Mouse (Mus musculus) lung, postnatal 0 days (tissue): ENCODE results near the gene Proser2. TPM values are rescaled to one million over a fixed set of nuclear protein-coding genes. Genes with fewer than 3 reads are reported as not detected.

ENCODE experiments used
- ATAC-seq: fragments of 200-750 bp; cut with Nextera tagmentation; 2 replicates; pipeline ENCODE4 v1.8.0; 2017; ENCODE audit warnings: moderate library complexity
- DNase-seq: peaks from one replicate; pipeline ENCODE4 v3.0.0-alpha.2; 2016; ENCODE audit warnings: low spot score
- H3K27ac ChIP-seq: fragments of 300-500 bp; sonication (generic); 2 replicates; pipeline ENCODE4 v1.5.1; 2014; ENCODE audit warnings: antibody characterized with exemption, mild to moderate bottlenecking, low read length, mixed read lengths
- H3K27me3 ChIP-seq: fragments of 300-500 bp; sonication (generic); replicated peaks from 2 replicates; pipeline ENCODE4 v1.6.1; 2014; ENCODE audit warnings: low read length, mixed read lengths; ENCODE audit not compliant: insufficient read depth
- H3K36me3 ChIP-seq: fragments of 300-500 bp; sonication (generic); 2 replicates; pipeline ENCODE4 v1.6.1; 2014; ENCODE audit warnings: low read length, mixed read lengths; ENCODE audit not compliant: insufficient read depth
- H3K4me1 ChIP-seq: fragments of 300-500 bp; sonication (generic); 2 replicates; pipeline ENCODE4 v1.6.1; 2014; ENCODE audit warnings: antibody characterized with exemption, low read depth, low read length, mixed read lengths; ENCODE audit not compliant: insufficient read depth
- H3K4me2 ChIP-seq: fragments of 300-500 bp; sonication (generic); replicated peaks from 2 replicates; pipeline ENCODE4 v1.6.1; 2014; ENCODE audit warnings: low read depth, mild to moderate bottlenecking, low read length, moderate library complexity, mixed read lengths
- H3K4me3 ChIP-seq: fragments of 300-500 bp; sonication (generic); 2 replicates; pipeline ENCODE4 v1.5.1; 2014; ENCODE audit warnings: low read depth, low read length
- H3K9ac ChIP-seq: fragments of 300-500 bp; sonication (generic); replicated peaks from 2 replicates; pipeline ENCODE4 v1.6.1; 2014; ENCODE audit warnings: low read depth, mild to moderate bottlenecking
- H3K9me3 ChIP-seq: fragments of 300-500 bp; sonication (generic); 2 replicates; pipeline ENCODE4 v1.6.1; 2016; ENCODE audit warnings: low read length, mixed read lengths
- CTCF ChIP-seq: IDR thresholded peaks from 2 replicates; pipeline ENCODE4 v1.5.1; 2016; ENCODE audit warnings: antibody characterized with exemption, mild to moderate bottlenecking
- EP300 ChIP-seq: IDR thresholded peaks from 2 replicates; pipeline ENCODE4 v1.6.1; 2016; ENCODE audit warnings: antibody characterized with exemption, mild to moderate bottlenecking, control low read depth
- WGBS: fragments of 180-500 bp; shearing (Covaris S2); extraction: QIAGEN DNeasy Blood & Tissue Kit; methylation state at CpG from one replicate; pipeline ENCODE4 v1.1.7; 2014; 5-methylcytosine and 5-hydroxymethylcytosine counted together
- polyA plus RNA-seq: library from polyadenylated mRNA; unstranded; fragments of >200 nt; fragmentation: Nextera tagmentation; extraction: Ambion mirVana; gene quantifications from 2 replicates; pipeline ENCODE4 v1.2.1, GENCODE M21; 2015

Proser2 gene
- polyA plus RNA-seq, 1 experiment from 2014 or later, result 14.0 TPM

GRCm38 (mm10) chr2:6085622-6086530, 44.1 kb downstream of the Proser2 start:
- Histone ChIP-seq H3K27me3 (no peaks in the 10 kb centered on the region), H3K4me2 (no peak overlapping the region), H3K4me1 (no peaks in the 10 kb centered on the region), H3K27ac (no peak overlapping the region), H3K9me3 (no peaks in the 10 kb centered on the region), H3K4me3 (no peak overlapping the region), H3K9ac (no peak overlapping the region), H3K36me3 (no peaks in the 10 kb centered on the region)
- 73% methylated on average over 19 of the region's 19 CpGs for WGBS
- ATAC-seq, result peak; percentile 15; the same call in 1 of the 2 replicates
- TF ChIP-seq CTCF (no peak), EP300 (no peak)
- no peak for DNase-seq

GRCm38 (mm10) chr2:6083696-6084095, 46.3 kb downstream of the Proser2 start:
- H3K27me3 ChIP-seq, result no peaks in the 10 kb centered on the region

DNA sequence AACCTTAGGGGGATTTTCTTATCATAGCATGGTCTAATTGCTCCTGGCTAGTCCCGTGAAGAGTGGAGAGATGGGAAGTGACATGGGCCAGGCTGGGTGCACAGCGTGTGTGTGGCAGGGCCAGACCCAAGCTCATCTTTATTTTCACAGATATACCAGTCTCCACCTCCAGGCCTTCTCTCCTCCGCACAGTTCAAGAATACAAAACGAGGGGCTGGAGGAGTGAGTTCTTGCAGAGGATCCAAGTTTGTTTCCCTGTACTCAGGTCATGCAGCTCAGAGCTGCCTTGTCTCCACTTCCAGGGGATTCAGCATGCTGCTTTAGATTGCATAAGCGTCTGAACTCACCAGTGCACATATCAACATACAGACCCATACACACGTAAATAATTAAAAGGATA, 47.4 kb downstream of the Proser2 start:
- H3K27ac ChIP-seq, result no peak overlapping the region
- TF ChIP-seq CTCF (no peak), EP300 (no peak)
- H3K4me3 ChIP-seq, result no peak overlapping the region
- no peaks in the 10 kb centered on the region for H3K27me3 ChIP-seq
- no peak overlapping the region for H3K4me2 ChIP-seq
- ATAC-seq (no peak), DNase-seq (no peak)
- no peaks in the 10 kb centered on the region for H3K4me1 ChIP-seq
- H3K9me3 ChIP-seq, result no peaks in the 10 kb centered on the region
- no peak overlapping the region for H3K9ac ChIP-seq
- WGBS, result 80% methylated on average over 6 of the region's 6 CpGs
- H3K36me3 ChIP-seq, result no peaks in the 10 kb centered on the region

More at GRCm38 (mm10) chr2:6083696-6084095, 46.3 kb downstream of the Proser2 start:
- no peak for TF ChIP-seq CTCF
- TF ChIP-seq EP300, result 0 out of 2 replicates have a peak, but pooled peaks have one; percentile 43
- H3K36me3 ChIP-seq, result no peaks in the 10 kb centered on the region
- no peak overlapping the region for H3K27ac ChIP-seq
- no peak overlapping the region for H3K9ac ChIP-seq
- no peaks in the 10 kb centered on the region for H3K4me1 ChIP-seq
- H3K4me3 ChIP-seq, result no peak overlapping the region
- ATAC-seq (peak; percentile 65), DNase-seq (peak; percentile 75)
- H3K9me3 ChIP-seq, result no peaks in the 10 kb centered on the region
- no peak overlapping the region for H3K4me2 ChIP-seq
- 77% methylated on average over 1 of the region's 1 CpGs for WGBS

DNA sequence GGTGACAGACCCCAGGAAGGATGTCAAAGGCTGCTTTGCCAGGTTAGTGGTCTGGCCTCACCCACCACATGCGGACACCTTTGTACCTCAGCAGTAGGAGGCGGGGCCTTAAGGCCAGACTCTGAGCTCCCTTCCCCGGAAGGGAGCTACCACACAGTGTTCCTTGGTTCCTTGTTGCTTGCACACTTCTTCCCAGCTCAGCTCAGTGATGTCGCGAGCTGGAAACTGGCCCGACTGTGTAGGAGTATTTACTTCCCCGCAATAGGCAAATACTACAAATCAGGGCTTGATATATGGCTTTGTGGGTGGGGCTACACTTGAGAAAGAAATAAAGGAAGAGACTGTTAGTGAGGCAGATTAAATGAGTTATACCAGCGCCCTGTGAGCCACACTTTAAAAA, 48.9 kb downstream of the Proser2 start:
- ATAC-seq, result peak; percentile 69
- Histone ChIP-seq H3K9me3 (no peaks in the 10 kb centered on the region), H3K9ac (no peak overlapping the region), H3K4me2 (no peak overlapping the region), H3K27ac (peak overlapping the region; percentile 28; the same call in 1 of the 2 replicates), H3K4me3 (no peak overlapping the region), H3K27me3 (no peaks in the 10 kb centered on the region), H3K4me1 (no peaks in the 10 kb centered on the region), H3K36me3 (no peaks in the 10 kb centered on the region)
- no peak for TF ChIP-seq EP300
- TF ChIP-seq CTCF, result no peak
- 10% methylated on average over 8 of the region's 8 CpGs for WGBS
- peak; percentile 85 for DNase-seq

DNA sequence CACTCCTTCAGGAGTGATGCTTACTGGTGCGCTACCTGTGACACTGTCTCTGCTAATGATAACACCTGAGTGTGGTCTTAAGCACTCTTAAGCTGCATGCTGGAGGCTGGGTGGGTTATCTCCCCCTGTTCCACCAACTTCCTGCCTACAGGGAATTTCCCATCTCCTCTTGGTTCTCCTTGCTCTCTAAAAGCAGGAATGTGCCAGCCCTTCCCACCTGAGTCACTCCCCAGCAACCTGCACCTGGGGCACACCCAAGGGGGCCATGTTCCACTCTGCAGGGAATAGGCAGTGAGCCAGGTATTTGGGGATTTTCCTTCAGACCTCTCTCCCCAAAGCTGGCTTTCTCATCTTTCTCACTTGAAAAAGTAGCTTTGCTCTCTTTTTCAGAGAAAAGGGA, 50.0 kb downstream of the Proser2 start:
- ATAC-seq, result peak; percentile 59
- H3K27me3 ChIP-seq, result no peaks in the 10 kb centered on the region
- no peak overlapping the region for H3K9ac ChIP-seq
- 60% methylated on average over 1 of the region's 1 CpGs for WGBS
- TF ChIP-seq EP300 (0 out of 2 replicates have a peak, but pooled peaks have one; percentile 16), CTCF (no peak)
- no peak overlapping the region for H3K4me2 ChIP-seq
- H3K4me1 ChIP-seq, result no peaks in the 10 kb centered on the region
- H3K4me3 ChIP-seq, result no peak overlapping the region
- H3K9me3 ChIP-seq, result no peaks in the 10 kb centered on the region
- H3K36me3 ChIP-seq, result no peaks in the 10 kb centered on the region
- peak; percentile 56 for DNase-seq
- peak overlapping the region; percentile 9; the same call in 1 of the 2 replicates for H3K27ac ChIP-seq

- no peak for DNase-seq
- no peak for ATAC-seq
- no peak for TF ChIP-seq CTCF
- Histone ChIP-seq H3K4me2 (no peak overlapping the region), H3K4me3 (no peak overlapping the region), H3K27ac (peak overlapping the region; percentile 38; the same call in 1 of the 2 replicates), H3K9ac (no peak overlapping the region), H3K4me1 (peaks cover 3% of the 10 kb centered on the region; the same call in 1 of the 2 replicates), H3K36me3 (no peaks in the 10 kb centered on the region), H3K27me3 (no peaks in the 10 kb centered on the region), H3K9me3 (no peaks in the 10 kb centered on the region)
- 34% methylated on average over 1 of the region's 1 CpGs for WGBS
These were observed 54.5 kb downstream of the Proser2 start for GRCm38 (mm10) chr2:6075530-6075896.
